Mouse (Mus musculus) cerebellum, adult 8-10 months (tissue): Measurements from ENCODE around the gene Angptl6.
A peak's percentile ranks its signal among the peaks of the same experiment; 100 is the strongest.

ENCODE experiments used
- DNase-seq: peaks from one replicate; pipeline ENCODE4 v3.0.0; 2022

Angptl6 gene

GRCm38 (mm10) chr9:20879097-20879792 is at the start of gene Angptl6:
TSS of gene Angptl6 (minus strand) at chr9:20879727.
- no peak for DNase-seq

- DNase-seq = no peak
Observed at GRCm38 (mm10) chr9:20923258-20923657, 43.7 kb upstream of the Angptl6 start.

GRCm38 (mm10) chr9:20916160-20916559 is 36.6 kb upstream of the Angptl6 start:
- no peak for DNase-seq

DNA sequence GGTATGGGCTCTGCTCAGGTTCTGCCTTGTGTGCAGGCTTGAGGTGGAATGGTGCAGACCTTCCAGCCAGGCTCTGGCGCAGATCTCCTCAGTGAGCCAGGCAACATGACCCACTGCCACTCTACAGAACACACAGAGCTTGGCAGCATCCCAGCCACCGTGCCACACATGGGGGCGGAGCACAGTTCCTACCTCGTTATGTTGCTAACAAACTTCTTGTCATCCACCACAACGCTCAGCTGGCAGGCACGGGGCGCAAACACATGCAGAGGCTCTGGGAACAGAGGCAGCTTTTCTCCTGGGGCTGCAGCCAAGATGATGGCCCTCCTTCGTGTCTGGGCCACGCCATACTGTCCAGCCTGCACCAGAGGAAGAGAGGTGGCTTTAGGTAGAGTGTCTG is 30.4 kb upstream of the Angptl6 start:
- no peak for DNase-seq

DNA sequence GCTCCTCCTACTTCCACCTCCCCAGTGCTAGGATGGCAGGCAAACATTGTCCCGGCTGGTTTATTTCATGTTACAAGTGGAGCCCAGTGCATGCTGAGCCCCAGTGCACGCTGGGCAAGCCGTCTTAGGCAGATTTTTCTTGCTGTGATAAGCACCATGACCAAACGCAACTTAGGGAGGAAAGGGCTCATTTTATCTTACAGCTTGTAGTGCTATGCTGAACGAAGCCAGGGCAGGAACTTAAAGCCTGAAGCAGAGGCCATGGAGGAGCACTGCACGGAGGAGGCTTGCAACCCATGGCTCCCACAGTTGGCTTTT is 22.6 kb upstream of the Angptl6 start:
- no peak for DNase-seq

- no peak for DNase-seq
Observed at GRCm38 (mm10) chr9:20901466-20902173, 22.1 kb upstream of the Angptl6 start.

DNA sequence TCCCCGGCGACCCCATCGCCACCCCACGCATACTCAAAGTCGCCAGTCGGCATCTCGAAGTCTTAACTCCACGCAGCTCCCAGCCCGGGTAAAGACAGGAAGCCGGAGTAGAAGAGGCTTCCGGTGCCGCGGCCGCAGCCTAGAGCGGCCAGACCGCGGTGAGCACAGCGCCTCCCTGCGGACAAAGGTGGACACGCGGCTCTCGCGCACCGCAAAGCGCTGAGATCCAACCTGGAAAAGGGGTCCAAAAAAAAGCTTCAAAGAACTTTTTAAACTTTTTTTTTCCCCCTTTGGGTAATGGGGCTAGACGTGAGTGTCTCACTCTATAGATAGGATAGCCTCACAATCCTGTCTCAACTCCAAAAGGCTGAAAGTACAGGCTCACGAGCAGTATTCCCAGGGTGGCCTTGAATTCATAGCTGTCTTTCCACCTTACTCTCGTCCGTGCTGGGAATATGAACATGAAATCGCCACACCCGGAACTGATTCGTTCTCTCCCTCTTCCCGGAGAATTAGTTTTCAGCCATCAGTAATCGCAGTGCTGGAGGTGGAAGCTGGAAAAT is 19.1 kb upstream of the Angptl6 start, which contains the start of gene Eif3g:
Eif3g (minus strand) TSS at position 113 of the 563 bp plus-strand sequence.
- DNase-seq = peak; percentile 85

- DNase-seq = no peak
Observed at GRCm38 (mm10) chr9:20897736-20898510, 18.4 kb upstream of the Angptl6 start.

DNA sequence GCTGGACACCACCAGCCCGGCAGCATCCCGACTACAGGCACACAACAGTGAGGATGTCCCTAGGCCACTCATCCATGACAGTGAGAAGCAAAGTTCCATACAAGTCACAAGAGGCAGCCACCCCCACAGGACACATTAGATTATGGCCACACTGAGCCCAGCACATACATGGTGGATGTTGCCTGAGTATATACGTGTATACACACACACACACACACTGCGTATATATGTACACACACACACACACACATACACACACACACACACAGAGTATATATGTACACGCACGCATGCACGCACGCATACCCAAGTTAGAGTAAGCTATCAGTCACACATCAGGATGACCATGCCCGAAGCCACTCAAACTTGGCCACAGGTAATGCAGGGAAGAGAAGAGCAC is 15.9 kb upstream of the Angptl6 start:
- no peak for DNase-seq

- no peak for DNase-seq
Observed at GRCm38 (mm10) chr9:20894629-20895028, 15.1 kb upstream of the Angptl6 start.

DNA sequence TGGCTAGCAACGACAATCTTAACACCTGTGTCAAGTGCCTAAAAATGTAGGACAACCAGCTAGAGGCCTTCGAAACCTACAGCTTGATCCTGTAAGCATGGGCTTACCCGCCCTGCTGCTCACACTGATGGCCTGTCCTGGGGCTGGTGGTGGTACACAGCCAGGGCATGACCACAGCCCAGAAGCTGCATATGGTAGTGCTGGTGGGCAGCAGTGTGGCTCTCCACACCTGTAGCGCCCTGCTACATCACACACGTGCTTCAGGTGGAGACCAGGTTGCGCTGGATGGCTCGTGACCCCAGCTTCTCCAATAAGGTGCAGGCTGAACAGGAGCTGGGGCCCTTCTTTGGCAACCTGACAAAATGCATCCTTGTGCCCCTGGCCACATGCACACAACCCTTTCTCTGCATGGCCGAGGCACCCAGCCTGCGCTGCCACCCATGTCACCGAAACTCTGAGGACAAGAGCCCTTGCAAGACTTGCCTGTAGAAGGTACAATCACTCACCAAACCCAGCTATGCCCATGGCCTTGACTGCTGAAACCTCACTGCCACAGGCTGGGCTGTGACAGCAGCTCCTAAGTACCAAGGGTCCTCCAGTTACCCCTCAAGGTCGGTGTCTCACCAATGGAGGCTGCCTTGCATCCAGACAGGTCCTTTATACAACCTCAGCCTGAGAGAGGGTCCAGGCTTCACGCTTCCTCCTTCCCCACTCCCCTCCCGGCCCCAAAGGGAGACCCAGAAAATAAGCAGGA is 14.2 kb upstream of the Angptl6 start:
- no peak for DNase-seq

GRCm38 (mm10) chr9:20893069-20893468 is 13.5 kb upstream of the Angptl6 start:
- no peak for DNase-seq

DNA sequence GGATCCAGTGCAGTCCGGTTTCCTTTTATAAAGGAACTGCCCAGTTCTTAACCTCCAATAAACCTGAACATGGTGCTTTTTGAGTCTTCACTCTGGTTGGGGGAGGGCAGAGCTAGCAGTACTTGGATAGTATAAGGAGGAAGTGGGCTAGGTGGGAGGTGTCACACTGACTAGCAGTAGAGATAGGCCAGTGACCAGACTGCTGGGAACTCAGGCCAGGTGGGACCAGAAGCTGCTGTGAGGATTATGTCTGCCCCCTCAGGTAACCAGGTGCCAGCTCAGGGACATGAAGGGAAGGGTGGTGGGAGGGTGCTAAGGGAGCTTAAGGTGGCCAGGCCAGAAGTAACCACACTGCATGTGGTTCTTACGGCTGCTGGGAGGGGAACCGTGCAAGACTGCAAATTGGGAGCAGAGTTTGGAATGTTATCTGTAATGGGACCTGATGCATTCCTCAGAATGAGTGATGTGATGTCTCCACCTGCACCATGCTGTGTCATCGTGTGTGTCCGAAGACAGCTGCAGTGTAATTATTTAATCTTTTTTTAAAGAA is 12.7 kb upstream of the Angptl6 start:
- no peak for DNase-seq

GRCm38 (mm10) chr9:20891339-20892103 is 12.0 kb upstream of the Angptl6 start:
- DNase-seq = no peak

- DNase-seq = no peak
Observed at GRCm38 (mm10) chr9:20890411-20890810, 10.9 kb upstream of the Angptl6 start.

DNA sequence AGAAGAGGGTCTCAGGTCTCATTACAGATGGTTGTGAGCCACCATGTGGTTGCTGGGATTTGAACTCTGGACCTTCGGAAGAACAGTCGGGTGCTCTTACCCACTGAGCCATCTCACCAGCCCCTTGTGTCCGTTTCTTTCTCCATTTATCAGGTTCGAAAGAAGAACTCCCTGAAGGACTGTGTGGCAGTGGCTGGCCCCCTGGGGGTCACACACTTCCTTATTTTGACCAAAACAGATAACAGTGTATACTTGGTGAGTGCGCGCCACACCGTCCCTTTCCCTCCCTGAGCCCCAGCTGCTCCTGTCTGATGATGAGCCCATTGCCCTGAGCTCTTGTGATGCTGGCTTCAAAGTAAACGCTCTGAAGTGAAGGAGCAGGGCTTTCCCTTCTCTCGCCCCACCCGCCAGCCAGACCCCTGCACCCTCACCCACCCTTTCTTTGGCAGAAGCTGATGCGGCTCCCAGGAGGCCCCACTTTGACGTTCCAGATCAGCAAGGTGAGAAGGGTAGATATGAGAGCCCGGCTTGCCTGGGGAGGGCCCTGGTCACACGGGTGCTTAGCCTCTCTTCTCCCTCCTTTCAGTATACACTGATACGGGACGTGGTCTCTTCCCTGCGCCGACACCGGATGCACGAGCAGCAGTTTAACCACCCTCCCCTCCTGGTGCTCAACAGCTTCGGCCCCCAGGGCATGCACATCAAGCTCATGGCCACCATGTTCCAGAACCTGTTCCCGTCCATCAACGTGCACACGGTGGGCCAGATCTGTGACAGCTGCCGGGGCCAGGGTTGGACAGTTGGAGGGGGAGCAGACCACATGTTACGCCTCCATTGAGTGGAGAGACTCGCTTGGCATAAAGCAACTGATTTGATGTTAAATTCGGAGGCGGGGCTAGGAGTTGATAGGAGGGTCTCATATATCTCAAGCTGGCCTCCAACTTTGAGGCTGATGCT is 9.9 kb upstream of the Angptl6 start:
- no peak for DNase-seq

DNA sequence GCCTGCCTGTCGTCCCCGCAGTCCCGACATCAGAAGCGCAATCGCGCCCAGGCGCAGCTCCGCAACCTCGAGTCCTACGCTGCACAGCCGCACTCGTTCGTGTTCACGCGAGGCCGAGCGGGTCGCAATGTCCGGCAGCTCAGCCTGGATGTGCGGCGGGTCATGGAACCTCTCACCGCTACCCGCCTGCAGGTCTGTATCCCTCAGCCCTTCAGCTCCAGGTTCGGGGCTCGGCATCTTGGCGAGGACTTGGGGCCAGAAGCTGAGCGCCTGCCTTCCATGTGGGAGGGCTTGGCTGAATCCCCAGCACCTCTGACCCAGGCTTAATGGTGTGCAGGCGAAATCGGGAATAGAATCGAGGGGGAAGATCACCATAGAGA is 8.8 kb upstream of the Angptl6 start:
- no peak for DNase-seq

DNA sequence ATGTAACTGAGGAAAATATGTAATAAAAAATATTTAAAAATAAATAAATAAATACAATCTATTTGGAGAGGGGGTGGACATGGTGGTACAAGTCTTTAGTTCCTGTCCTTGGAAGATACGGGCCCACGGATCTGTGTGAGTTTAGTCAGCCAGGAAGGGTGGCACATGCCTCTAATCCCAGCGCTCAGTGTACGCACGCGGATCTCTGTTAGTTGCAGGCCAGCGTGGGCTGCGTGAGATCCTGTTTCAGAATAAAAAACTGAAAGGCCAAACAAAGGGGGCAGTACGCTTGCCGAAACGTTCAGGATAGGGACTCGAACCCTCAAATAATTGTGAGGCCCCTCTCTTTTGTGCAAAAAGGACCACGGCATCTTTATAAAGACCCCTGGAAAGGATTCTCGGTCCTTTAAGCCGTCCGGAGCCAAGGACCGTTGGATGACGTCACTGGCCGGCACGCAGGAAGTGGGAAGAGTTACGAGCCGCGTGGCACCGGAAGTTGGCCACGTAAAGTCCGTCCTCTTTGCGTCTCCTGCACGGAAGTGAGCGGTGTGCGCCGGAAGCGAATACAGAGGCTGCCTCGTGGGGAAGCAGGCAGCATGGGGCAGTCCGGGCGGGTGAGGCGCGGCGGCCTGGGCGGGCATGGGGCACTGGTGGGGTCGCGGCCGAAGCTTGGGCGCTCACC is 8.3 kb upstream of the Angptl6 start, which contains the start of gene Ppan:
Ppan (plus strand) TSS at position 472 of the 682 bp plus-strand sequence.
- peak; percentile 94 for DNase-seq

DNA sequence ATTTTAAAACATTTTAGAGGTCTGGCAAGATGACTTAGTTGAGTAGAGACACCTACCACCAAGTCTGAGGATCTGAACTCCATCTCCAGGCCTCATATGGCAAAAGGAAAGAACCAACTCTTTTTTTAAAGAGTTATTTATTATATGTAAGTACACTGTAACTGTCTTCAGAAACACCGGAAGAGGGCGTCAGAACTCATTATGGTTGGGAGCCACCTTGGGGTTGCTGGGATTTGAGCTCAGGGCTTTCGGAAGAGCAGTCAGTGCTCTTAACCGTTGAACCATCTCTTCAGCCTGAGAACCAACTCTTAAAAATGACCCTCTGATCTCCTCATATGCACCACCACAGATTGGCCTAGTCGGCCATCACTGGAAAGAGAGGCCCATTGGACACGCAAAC is 7.7 kb upstream of the Angptl6 start:
- DNase-seq = no peak

DNA sequence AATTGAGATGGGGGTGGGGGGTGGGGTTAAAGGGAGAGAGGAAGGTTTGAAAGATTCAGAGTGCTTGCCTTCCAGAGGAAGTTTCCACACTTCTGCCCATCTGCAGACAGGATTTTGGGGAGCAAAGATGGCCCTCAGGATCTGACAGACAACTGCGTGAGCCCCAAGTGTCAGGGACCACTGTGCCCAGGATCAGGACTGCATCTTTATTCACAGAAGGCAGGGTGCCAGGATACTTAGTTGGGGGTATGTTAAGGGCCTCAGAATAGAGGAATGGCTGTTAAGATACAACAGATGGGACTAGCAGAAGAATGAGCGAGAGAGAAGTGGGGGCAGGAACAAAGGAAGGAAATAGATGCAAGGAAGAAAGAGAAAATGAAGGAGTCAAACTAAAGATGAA is 7.0 kb upstream of the Angptl6 start:
- no peak for DNase-seq
